Mouse (Mus musculus) heart, embryonic 13.5 days (tissue): ENCODE results near the gene Fam171b. TPM values are rescaled to one million over a fixed set of nuclear protein-coding genes. Genes with fewer than 3 reads are reported as not detected.

Source experiments
- ATAC-seq: fragments of 200-750 bp; cut with Nextera tagmentation; 2 replicates; pipeline ENCODE4 v1.8.0; 2017; ENCODE audit warnings: moderate TSS enrichment; ENCODE audit not compliant: insufficient number of reproducible peaks, low FRiP score, low TSS enrichment; ENCODE audit errors: extremely low read depth
- H3K27ac ChIP-seq: fragments of 300-500 bp; sonication (generic); replicated peaks from 2 replicates; pipeline ENCODE4 v1.5.1; 2015; ENCODE audit warnings: moderate library complexity, mild to moderate bottlenecking, inconsistent platforms
- H3K27me3 ChIP-seq: fragments of 300-500 bp; sonication (generic); replicated peaks from 2 replicates; pipeline ENCODE4 v1.6.1; 2015; ENCODE audit warnings: mild to moderate bottlenecking, inconsistent platforms
- H3K36me3 ChIP-seq: fragments of 300-500 bp; sonication (generic); 2 replicates; pipeline ENCODE4 v1.6.1; 2015; ENCODE audit warnings: mild to moderate bottlenecking, inconsistent platforms
- H3K4me1 ChIP-seq: fragments of 300-500 bp; sonication (generic); 2 replicates; pipeline ENCODE4 v1.6.1; 2015; ENCODE audit warnings: inconsistent platforms
- H3K4me2 ChIP-seq: fragments of 300-500 bp; sonication (generic); 2 replicates; pipeline ENCODE4 v1.6.1; 2015; ENCODE audit warnings: inconsistent platforms, mild to moderate bottlenecking, moderate library complexity
- H3K4me3 ChIP-seq: fragments of 300-500 bp; sonication (generic); 2 replicates; pipeline ENCODE4 v1.5.1; 2015; ENCODE audit warnings: moderate library complexity, mild to moderate bottlenecking, inconsistent platforms
- H3K9ac ChIP-seq: fragments of 300-500 bp; sonication (generic); 2 replicates; pipeline ENCODE4 v1.6.1; 2015; ENCODE audit warnings: inconsistent platforms, mild to moderate bottlenecking, moderate library complexity
- H3K9me3 ChIP-seq: fragments of 300-500 bp; sonication (generic); 2 replicates; pipeline ENCODE4 v1.6.1; 2016; ENCODE audit warnings: inconsistent platforms
- WGBS: fragments of 180-500 bp; shearing (Covaris S2); methylation state at CpG from one replicate; pipeline ENCODE4 v1.1.7; 2015; ENCODE audit warnings: mixed read lengths; 5-methylcytosine and 5-hydroxymethylcytosine counted together
- polyA plus RNA-seq: library from polyadenylated mRNA; unstranded; fragments of >200 nt; fragmentation: Nextera tagmentation; extraction: Ambion mirVana; gene quantifications from 2 replicates; pipeline ENCODE4 v1.2.1, GENCODE M21; 2015

The Fam171b gene
- polyA plus RNA-seq, 1 experiment from 2014 or later, result 2.7 TPM

DNA sequence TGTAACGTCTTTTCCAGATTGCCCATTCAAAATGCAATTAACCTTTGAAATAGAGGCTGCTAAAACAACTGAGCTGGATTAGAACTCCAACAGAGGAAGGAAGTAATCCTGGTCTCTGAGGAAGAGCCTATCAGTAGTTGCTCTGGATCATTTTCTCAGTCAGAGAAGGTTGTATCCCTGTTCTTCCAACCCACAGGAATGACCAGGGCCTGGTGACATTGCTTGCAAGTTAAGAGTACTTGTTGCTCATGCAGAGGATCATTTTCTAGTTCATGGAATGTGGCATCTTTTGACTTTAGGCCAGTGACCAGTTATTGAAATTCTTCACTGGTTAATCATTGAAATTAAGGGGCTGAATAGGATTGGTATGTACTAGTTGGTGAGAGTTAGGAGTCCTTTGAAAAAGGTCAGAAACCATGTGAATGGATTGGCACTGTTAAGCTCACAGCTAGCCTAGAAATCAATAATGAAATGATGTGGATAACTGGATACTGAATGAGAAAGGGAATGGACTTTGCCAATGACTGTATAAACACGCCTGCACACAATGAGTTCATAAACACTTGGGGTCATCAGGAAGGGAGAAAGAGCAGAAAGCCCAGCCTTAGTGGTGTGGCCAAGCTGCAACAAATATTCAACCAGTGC lies 89.6 kb downstream of the Fam171b start:
- no peaks in the 10 kb centered on the region for H3K27me3 ChIP-seq
- no peak overlapping the region for H3K4me2 ChIP-seq
- H3K9me3 ChIP-seq, result no peaks in the 10 kb centered on the region
- no peak overlapping the region for H3K4me3 ChIP-seq
- no peaks in the 10 kb centered on the region for H3K4me1 ChIP-seq
- ATAC-seq, result no peak
- WGBS, result 56% methylated on average over 2 of the region's 2 CpGs
- no peaks in the 10 kb centered on the region for H3K36me3 ChIP-seq
- no peak overlapping the region for H3K9ac ChIP-seq
- no peak overlapping the region for H3K27ac ChIP-seq

DNA sequence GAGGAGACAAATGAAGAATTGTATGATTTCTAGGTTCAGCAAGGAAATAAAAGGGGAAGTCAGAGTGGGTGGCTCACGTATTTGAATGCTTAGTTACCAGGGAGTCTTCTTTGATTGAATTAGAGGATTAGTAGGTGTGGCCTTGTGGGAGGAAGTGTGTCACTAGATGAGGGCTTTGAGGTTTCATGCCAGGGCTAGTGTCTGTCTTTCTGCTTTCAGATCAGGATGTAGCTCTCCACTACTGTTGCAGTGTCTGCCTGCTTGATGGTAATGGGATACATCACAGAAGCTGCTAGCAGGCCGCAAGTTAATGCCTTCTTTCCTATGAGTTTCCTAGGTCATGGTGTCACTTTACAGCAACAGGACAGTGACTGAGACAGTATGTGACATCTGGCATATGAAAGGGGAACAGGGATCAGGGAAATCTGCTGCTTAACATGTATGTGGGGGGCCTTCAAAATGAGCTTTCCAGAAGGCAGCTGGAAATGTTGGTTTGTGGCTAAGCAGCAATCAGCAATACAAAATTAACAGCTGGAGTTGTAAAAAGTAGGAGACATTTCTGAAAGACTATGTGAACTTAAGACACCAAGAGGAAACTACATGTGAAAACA lies 117.1 kb downstream of the Fam171b start:
- no peaks in the 10 kb centered on the region for H3K36me3 ChIP-seq
- H3K9me3 ChIP-seq, result no peaks in the 10 kb centered on the region
- H3K4me3 ChIP-seq, result no peak overlapping the region
- H3K9ac ChIP-seq, result no peak overlapping the region
- no peaks in the 10 kb centered on the region for H3K27me3 ChIP-seq
- H3K4me1 ChIP-seq, result no peaks in the 10 kb centered on the region
- 68% methylated on average over 2 of the region's 2 CpGs for WGBS
- H3K27ac ChIP-seq, result no peak overlapping the region
- H3K4me2 ChIP-seq, result no peak overlapping the region
- ATAC-seq, result no peak

Other genes with a start within 250 kb of the Fam171b start
- 83.4 and 107 TPM in 2 replicates for gene Zc3h15, start 168.2 kb upstream of the Fam171b start, polyA plus RNA-seq
- gene Itgav, start 88.2 kb upstream of the Fam171b start, polyA plus RNA-seq, result 48.8 and 50.4 TPM in 2 replicates
- not detected in 2 replicates for gene Zswim2, start 128.6 kb downstream of the Fam171b start, polyA plus RNA-seq
- gene Gm13698, start 143.1 kb downstream of the Fam171b start, polyA plus RNA-seq, result not detected in 2 replicates
- not detected in 2 replicates for gene Gm13693, start 148.9 kb downstream of the Fam171b start, polyA plus RNA-seq
- gene Gm13695, start 154.7 kb downstream of the Fam171b start, polyA plus RNA-seq, result not detected in 2 replicates
- not detected in 2 replicates for gene Gm13696, start 160.5 kb downstream of the Fam171b start, polyA plus RNA-seq
- not detected in 2 replicates for gene Gm13694, start 166.3 kb downstream of the Fam171b start, polyA plus RNA-seq
- gene Gm13697, start 172.1 kb downstream of the Fam171b start, polyA plus RNA-seq, result not detected in 2 replicates
- gene Gm13691, start 177.9 kb downstream of the Fam171b start, polyA plus RNA-seq, result not detected in 2 replicates